Mouse (Mus musculus) liver, embryonic 15.5 days (tissue): ENCODE measurements around the gene Gm20388. TPM values are rescaled to one million over a fixed set of nuclear protein-coding genes. Genes with fewer than 3 reads are reported as not detected.

Source experiments
- ATAC-seq: fragments of 200-750 bp; cut with Nextera tagmentation; 2 replicates; pipeline ENCODE4 v1.8.0; 2017; ENCODE audit warnings: moderate number of reproducible peaks, mild to moderate bottlenecking, moderate library complexity; ENCODE audit not compliant: insufficient read depth
- H3K27ac ChIP-seq: fragments of 300-500 bp; sonication (generic); replicated peaks from 2 replicates; pipeline ENCODE4 v1.5.1; 2015; ENCODE audit warnings: mild to moderate bottlenecking, inconsistent platforms
- H3K27me3 ChIP-seq: fragments of 300-500 bp; sonication (generic); 2 replicates; pipeline ENCODE4 v1.6.1; 2015; ENCODE audit warnings: mild to moderate bottlenecking, inconsistent platforms
- H3K36me3 ChIP-seq: fragments of 300-500 bp; sonication (generic); replicated peaks from 2 replicates; pipeline ENCODE4 v1.6.1; 2015; ENCODE audit warnings: moderate library complexity, mild to moderate bottlenecking, inconsistent platforms
- H3K4me1 ChIP-seq: fragments of 300-500 bp; sonication (generic); replicated peaks from 2 replicates; pipeline ENCODE4 v1.6.1; 2015; ENCODE audit warnings: inconsistent platforms
- H3K4me2 ChIP-seq: fragments of 300-500 bp; sonication (generic); 2 replicates; pipeline ENCODE4 v1.6.1; 2015; ENCODE audit warnings: moderate library complexity, mild to moderate bottlenecking, inconsistent platforms
- H3K4me3 ChIP-seq: fragments of 300-500 bp; sonication (generic); replicated peaks from 2 replicates; pipeline ENCODE4 v1.5.1; 2015; ENCODE audit warnings: mild to moderate bottlenecking, inconsistent platforms
- H3K9ac ChIP-seq: fragments of 300-500 bp; sonication (generic); 2 replicates; pipeline ENCODE4 v1.6.1; 2015; ENCODE audit warnings: moderate library complexity, mild to moderate bottlenecking, inconsistent platforms
- H3K9me3 ChIP-seq: fragments of 300-500 bp; sonication (generic); replicated peaks from 2 replicates; pipeline ENCODE4 v1.6.1; 2016; ENCODE audit warnings: inconsistent platforms
- WGBS: fragments of 180-500 bp; shearing (Covaris S2); methylation state at CpG from one replicate; pipeline ENCODE4 v1.1.7; 2015; ENCODE audit warnings: mixed read lengths; ENCODE audit not compliant: insufficient replicate concordance; 5-methylcytosine and 5-hydroxymethylcytosine counted together
- polyA plus RNA-seq: library from polyadenylated mRNA; unstranded; fragments of >200 nt; fragmentation: Nextera tagmentation; extraction: Ambion mirVana; gene quantifications from 2 replicates; pipeline ENCODE4 v1.2.1, GENCODE M21; 2015

Gene Gm20388
- polyA plus RNA-seq, 1 experiment from 2014 or later, result not detected

DNA sequence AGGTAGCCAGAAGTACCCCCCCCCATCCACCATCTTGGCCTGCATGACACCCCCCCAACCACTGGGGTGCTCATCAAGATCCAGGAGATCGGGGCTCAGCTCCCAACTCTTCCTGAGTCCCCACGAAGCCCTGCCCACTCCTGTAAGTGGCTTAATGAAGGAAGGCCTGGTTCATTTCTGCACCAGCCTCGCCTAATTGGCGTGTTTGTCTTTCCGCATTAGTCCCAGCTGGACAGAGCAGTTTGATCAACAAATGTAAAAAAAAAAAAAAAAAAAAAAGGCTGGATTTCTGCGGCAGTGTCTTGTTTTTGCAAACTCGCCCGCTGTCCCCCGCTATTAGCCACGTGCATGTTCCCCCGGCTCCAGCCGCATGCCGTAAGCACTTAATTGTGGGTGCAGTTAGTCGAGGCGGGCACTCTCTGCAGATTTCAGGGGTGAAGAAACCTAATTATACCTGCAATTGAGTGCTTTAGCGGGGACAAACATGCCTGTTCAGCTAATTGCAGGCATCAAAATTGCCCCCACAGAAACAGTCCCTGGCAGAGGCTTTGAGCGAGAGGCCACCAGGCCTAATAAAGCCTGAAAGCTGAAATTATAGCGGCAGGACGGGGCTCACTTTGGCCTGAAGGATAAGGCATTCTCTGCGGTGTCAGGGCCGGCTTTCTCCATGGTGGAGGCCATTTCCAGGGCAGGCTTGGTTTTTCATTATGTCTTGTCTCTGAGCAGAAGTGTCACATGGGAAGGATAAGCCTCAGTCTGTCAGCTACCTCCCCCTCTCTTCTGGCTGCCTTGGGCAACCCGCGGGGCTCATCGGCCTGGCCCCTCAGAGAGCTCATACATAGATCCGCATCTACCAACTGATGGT, 566.3 kb downstream of the Gm20388 start:
- H3K9ac ChIP-seq, result 0 out of 2 replicates have a peak overlapping the region, but pooled peaks have one; percentile 58

GRCm38 (mm10) chr8:120478754-120479153, 568.1 kb downstream of the Gm20388 start:
- no peaks in the 10 kb centered on the region for H3K27me3 ChIP-seq
- H3K9ac ChIP-seq, result no peak overlapping the region
- 78% methylated on average over 11 of the region's 11 CpGs for WGBS
- H3K9me3 ChIP-seq, result no peaks in the 10 kb centered on the region
- H3K4me2 ChIP-seq, result no peak overlapping the region
- peak overlapping the region; percentile 56; the same call in 1 of the 2 replicates for H3K27ac ChIP-seq
- H3K4me3 ChIP-seq, result no peak overlapping the region
- no peaks in the 10 kb centered on the region for H3K36me3 ChIP-seq
- peaks cover 98% of the 10 kb centered on the region for H3K4me1 ChIP-seq
- ATAC-seq, result no peak

More for the DNA sequence above, 566.3 kb downstream of the Gm20388 start:
- Histone ChIP-seq H3K27me3 (peaks cover 4% of the 10 kb centered on the region; the same call in 1 of the 2 replicates), H3K36me3 (no peaks in the 10 kb centered on the region), H3K4me1 (peaks cover 98% of the 10 kb centered on the region), H3K27ac (peak overlapping the region; percentile 86), H3K4me2 (peak overlapping the region; percentile 66), H3K9me3 (no peaks in the 10 kb centered on the region), H3K4me3 (no peak overlapping the region)
- 59% methylated on average over 25 of the region's 25 CpGs for WGBS
- no peak for ATAC-seq

GRCm38 (mm10) chr8:120479691-120480090, 569.0 kb downstream of the Gm20388 start:
- no peaks in the 10 kb centered on the region for H3K27me3 ChIP-seq
- ATAC-seq, result no peak
- H3K4me3 ChIP-seq, result no peak overlapping the region
- H3K27ac ChIP-seq, result peak overlapping the region; percentile 56
- H3K4me2 ChIP-seq, result no peak overlapping the region
- H3K4me1 ChIP-seq, result peaks cover 98% of the 10 kb centered on the region
- no peaks in the 10 kb centered on the region for H3K9me3 ChIP-seq
- no peak overlapping the region for H3K9ac ChIP-seq
- WGBS, result 28% methylated on average over 4 of the region's 4 CpGs
- no peaks in the 10 kb centered on the region for H3K36me3 ChIP-seq

DNA sequence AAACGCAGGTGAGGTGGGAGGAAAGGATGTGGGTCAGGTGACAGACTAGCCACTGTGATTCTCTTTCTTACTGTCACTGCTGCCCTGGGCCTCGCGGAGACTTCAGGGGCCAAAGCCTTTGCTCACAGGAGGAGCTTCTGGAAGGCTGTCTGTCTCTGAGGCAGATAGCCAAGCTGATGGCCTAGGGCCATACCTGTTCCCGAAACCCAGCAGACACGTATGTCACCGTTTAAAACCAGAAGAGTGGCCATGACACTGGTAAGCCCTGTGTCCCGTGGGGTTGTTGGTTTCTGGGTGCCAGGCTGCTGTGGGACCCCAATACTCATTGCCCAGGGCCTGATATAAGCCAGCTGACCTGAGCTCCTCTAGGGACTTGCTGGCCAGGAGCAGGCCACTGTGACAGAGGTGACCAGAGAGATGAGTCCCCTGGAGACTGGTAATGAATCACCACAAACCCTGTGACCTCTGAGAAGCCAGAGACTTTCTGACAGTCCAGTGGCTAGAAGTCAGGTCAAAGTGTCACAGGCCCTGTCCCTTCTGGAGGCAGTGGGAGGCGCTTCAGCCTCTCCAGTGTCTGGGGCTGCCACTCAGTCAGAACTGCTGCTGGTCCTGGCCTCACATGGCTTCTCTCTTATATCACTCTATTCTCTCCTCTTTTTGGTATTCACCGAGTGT, 571.5 kb downstream of the Gm20388 start:
- Histone ChIP-seq H3K36me3 (no peaks in the 10 kb centered on the region), H3K9me3 (no peaks in the 10 kb centered on the region), H3K4me1 (peaks cover 98% of the 10 kb centered on the region), H3K27ac (peak overlapping the region; percentile 64; the same call in 1 of the 2 replicates), H3K9ac (peak overlapping the region; percentile 2; the same call in 1 of the 2 replicates), H3K4me2 (no peak overlapping the region), H3K27me3 (no peaks in the 10 kb centered on the region), H3K4me3 (no peak overlapping the region)
- 71% methylated on average over 9 of the region's 9 CpGs for WGBS
- no peak for ATAC-seq

GRCm38 (mm10) chr8:120484460-120484859, 573.8 kb downstream of the Gm20388 start:
- H3K4me3 ChIP-seq, result no peak overlapping the region
- WGBS, result 32% methylated on average over 6 of the region's 6 CpGs
- ATAC-seq, result no peak
- H3K27me3 ChIP-seq, result no peaks in the 10 kb centered on the region
- no peaks in the 10 kb centered on the region for H3K36me3 ChIP-seq
- H3K27ac ChIP-seq, result peak overlapping the region; percentile 98
- H3K9ac ChIP-seq, result peak overlapping the region; percentile 94; the same call in 1 of the 2 replicates
- H3K4me2 ChIP-seq, result no peak overlapping the region
- H3K4me1 ChIP-seq, result peaks cover 80% of the 10 kb centered on the region
- no peaks in the 10 kb centered on the region for H3K9me3 ChIP-seq

DNA sequence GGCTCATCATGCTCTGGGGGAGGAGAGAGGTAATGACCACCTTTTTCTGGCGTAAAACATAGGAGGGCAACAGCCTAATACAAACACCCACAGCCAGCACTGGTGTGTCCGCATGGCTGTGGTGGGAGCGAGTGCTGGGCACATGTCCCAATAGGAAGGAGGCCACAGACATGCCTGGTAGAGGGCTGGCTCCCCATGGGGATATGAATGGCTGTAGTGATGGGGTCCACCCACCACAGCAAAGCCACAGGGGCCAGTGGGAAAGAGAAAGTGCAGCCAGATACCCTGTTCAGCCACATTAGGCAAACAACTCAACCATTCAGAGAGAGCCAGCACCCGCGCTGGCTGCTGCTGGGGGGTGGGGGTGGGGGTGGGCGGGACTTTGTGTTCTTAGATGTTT, 574.5 kb downstream of the Gm20388 start:
- Histone ChIP-seq H3K27me3 (no peaks in the 10 kb centered on the region), H3K9me3 (no peaks in the 10 kb centered on the region), H3K36me3 (no peaks in the 10 kb centered on the region), H3K27ac (peak overlapping the region; percentile 98), H3K9ac (peak overlapping the region; percentile 94), H3K4me3 (peak overlapping the region; percentile 82; the same call in 1 of the 2 replicates), H3K4me1 (peaks cover 79% of the 10 kb centered on the region), H3K4me2 (peak overlapping the region; percentile 96)
- WGBS, result 26% methylated on average over 6 of the region's 6 CpGs
- peak; percentile 0; the same call in 1 of the 2 replicates for ATAC-seq

GRCm38 (mm10) chr8:120485551-120486476, 575.2 kb downstream of the Gm20388 start:
- Histone ChIP-seq H3K27ac (peak overlapping the region; percentile 98), H3K9ac (peak overlapping the region; percentile 94), H3K4me3 (peak overlapping the region; percentile 82), H3K4me1 (peaks cover 79% of the 10 kb centered on the region), H3K27me3 (no peaks in the 10 kb centered on the region), H3K36me3 (no peaks in the 10 kb centered on the region), H3K4me2 (peak overlapping the region; percentile 96), H3K9me3 (no peaks in the 10 kb centered on the region)
- WGBS, result 15% methylated on average over 21 of the region's 21 CpGs
- peak; percentile 71 for ATAC-seq

DNA sequence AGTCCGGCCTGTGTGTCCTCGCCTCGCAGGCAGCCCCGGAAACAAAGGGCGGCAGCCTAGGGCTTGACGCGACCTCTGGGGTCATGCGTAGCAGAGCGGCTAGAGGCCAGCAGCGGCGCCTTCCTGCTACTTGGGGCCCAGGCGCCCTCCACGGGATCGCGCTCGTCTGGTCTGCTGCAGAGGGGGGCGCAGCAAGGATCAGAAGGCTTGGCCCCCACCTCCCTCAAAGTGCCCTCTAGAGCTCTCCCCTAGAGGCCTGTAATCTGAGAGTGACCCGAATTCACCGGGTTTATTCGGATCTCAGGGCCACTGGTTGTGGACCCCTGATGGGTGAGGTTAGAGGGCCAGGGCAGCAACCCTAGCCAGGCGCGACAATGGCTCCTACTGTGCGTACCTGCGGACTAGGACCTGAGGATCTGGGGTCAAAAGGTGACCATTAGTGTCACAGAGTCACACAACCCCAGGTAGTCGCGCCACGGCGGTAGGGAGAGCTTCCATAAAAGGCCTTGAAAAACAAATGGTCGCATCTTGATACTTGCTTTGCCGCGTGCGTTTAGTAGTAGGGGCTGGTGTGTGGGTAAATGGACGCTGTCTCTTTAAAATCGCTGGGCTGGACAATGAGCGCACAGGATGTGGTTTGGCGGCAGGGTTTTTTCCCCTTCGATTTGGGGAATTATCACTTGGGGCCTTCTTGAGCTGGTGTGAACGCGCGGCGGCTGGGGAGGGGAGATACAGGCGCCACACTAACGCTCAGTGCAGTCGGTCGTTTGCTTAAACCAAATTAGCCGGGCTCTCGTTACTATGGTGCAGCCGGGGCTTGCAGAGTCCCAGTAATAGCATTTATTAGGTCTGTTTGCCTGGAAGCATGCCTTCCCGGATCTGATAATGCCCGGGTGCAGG, 576.1 kb downstream of the Gm20388 start:
- no peaks in the 10 kb centered on the region for H3K27me3 ChIP-seq
- H3K4me3 ChIP-seq, result peak overlapping the region; percentile 82
- no peaks in the 10 kb centered on the region; the same call in 1 of the 2 replicates for H3K36me3 ChIP-seq
- ATAC-seq, result peak; percentile 58
- H3K9me3 ChIP-seq, result no peaks in the 10 kb centered on the region
- H3K9ac ChIP-seq, result peak overlapping the region; percentile 94
- peak overlapping the region; percentile 96 for H3K4me2 ChIP-seq
- under 1% methylated on average over 50 of the region's 50 CpGs for WGBS
- H3K27ac ChIP-seq, result peak overlapping the region; percentile 98
- H3K4me1 ChIP-seq, result peaks cover 79% of the 10 kb centered on the region

DNA sequence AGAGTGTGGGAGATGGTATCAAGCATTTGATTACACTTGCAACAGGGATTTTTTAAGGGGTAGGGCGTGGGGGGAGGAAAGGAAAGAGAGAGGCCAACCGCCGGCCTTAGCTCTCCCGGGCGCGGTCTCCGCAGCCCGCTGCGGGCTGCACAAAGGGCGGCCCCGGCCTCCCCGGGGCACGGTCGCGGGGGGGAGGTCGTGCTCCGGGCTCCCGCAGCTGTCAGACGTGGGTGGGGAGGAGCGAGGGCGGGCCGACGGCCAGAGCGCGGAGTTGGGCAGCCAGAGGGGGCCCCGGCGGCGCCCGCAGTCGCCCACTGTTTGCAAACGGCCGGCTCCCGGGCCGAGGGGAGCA, 576.7 kb downstream of the Gm20388 start:
- Histone ChIP-seq H3K9me3 (no peaks in the 10 kb centered on the region), H3K27me3 (no peaks in the 10 kb centered on the region), H3K4me3 (peak overlapping the region; percentile 82), H3K36me3 (no peaks in the 10 kb centered on the region; the same call in 1 of the 2 replicates), H3K9ac (peak overlapping the region; percentile 94), H3K4me2 (peak overlapping the region; percentile 96), H3K27ac (peak overlapping the region; percentile 98), H3K4me1 (peaks cover 79% of the 10 kb centered on the region)
- peak; percentile 30 for ATAC-seq
- WGBS, result under 1% methylated on average over 34 of the region's 34 CpGs
